Mouse (Mus musculus): ENCODE results near the gene Clec4b1. TPM values are rescaled to one million over a fixed set of nuclear protein-coding genes. Genes with fewer than 3 reads are reported as not detected.
"Not testable (repeated sequence)": the region's sequence is repeated elsewhere in the genome, so short reads cannot be mapped to it uniquely, and the experiment has no call there.

Gene Clec4b1
- total RNA-seq (2022): not detected

DNA sequence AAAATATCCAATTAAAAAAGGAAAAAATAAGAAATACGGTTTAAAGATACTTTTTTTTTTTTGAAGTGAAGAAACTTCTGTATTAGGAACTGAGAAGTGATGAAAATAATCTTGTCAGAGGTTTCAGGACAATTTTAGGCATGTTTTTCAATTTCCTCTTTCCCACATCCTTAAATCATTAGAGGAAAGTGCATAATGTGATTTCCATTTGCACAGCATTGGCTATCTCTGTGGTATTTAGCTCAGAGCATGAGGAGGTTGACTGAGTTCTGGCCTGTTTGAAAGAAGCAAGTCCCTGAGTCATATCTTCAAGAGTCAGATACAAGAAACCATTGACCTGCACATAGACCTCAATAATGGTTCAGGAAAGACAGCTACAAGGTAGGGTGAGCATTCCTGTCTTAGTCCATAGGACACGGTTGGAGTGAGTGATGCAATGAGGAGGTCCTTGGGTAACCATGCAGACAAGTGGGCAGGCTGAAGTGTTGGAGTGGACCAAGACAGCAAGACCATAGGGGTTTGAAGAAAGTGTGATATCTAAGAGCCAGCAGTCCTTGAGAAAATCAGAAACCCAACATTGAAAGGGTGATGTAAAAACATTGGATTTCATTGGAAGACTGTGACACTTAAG lies at the start of gene Clec4b1:
TSS of gene Clec4b1 (plus strand) at position 221 of the 631 bp plus-strand sequence.
- DNase-seq (ENCODE audit: low spot score in 2 of 2): no peak

DNA sequence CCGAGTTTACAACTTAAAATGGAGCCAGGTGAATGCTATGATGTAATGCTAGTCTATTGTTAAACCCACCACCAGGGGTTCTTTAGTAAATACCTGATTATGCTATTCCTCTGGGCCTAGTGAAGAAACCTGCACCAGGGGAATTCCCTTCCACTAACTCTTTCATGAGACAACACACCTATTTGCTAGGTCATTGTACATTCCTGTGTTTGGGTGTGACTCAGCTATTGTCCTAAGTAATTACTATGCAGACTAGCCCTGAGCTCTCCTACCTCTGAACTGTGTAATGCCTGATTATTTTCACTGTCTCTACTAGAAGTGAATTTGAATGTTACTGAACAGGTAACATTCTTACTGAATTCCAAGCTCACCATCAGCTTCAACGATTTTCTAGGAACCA lies 45.1 kb upstream of the Clec4b1 start:
- not testable (repeated sequence) for DNase-seq (ENCODE audit: low spot score in 2 of 2)

DNA sequence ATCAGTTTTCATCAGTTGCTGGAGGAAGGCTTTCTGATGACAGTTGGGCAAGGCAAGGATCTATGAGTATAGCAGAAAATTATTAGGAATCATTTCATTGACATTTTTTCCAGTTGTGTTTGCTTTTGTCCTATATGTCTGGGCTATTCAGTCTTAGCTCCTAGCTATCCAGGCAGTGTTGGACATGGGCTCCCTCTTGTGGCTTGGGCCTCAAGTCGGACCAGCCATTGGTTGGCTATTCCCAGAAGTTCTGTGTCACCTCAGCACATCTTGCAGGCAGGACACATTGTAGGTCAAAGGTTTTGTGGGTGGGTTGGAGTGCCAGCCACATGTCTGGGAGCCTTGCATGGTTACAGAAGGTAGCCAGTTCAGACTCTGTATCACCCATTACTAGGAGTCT lies 44.2 kb upstream of the Clec4b1 start:
- no peak for DNase-seq (ENCODE audit: low spot score in 2 of 2)

DNA sequence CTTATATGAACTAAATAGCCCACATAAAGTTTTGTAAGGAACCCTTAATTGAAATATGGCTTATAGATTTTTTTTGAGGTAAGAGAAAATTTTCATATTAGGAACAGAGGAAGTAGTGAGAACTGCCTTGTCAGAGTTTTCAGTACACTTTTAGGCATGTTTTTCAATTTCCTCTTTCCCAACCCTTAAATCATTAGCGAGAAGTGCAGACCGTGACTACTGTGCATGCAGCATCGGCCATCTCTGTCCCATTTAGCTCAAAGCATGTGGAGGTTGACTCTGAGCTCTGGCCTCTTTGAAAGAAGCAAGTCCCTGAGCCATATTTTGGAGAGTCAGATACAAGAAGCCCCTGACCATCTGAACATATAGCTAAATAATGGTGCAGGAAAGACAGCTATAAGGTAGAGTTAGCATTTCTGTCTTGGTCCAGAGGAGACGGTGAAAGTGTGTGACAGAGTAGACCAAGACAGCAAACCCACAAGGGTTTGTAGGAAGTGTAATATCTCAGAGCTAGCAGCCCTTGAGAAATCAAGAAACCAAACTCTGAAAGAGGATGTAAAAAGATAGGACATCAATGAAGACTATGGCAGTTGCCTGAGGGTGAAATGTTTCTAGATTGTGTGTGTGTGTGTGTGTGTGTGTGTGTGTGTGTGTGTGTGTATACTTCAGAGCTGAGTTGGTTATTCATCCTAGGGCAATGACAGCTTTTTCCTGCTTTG lies 45.5 kb downstream of the Clec4b1 start:
- DNase-seq (ENCODE audit: low spot score in 2 of 2): no peak

DNA sequence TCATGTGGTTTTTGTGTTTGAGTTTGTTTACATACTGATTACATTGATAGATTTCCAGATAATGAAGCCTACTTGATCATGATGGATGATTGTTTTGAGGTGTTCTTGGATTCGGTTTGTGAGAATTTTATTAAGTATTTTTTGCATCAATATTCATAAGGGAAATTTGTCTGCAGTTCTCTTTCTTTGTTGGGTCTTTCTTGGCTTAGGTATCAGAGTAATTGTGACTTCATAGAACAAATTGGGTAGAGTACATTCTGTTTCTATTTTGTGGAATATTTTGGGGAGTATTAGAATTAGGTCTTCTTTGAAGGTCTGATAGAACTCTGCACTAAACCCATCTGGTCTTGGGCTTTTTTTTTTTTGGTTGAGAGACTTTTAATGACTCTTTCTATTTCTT lies 56.4 kb downstream of the Clec4b1 start, which contains the start of gene Clec4a2:
TSS of gene Clec4a2 (plus strand) at position 301 of the 400 bp plus-strand sequence.
- not testable (repeated sequence) for DNase-seq (ENCODE audit: low spot score in 2 of 2)

Other genes with a start within 250 kb of the Clec4b1 start
- 10 to 100 TPM in 2 of 4 experiments, 1 to 10 TPM in 2; 3.6 to 12.3 (median 10.4) TPM for gene Slc2a3, start 248.3 kb upstream of the Clec4b1 start, total RNA-seq (2022)
- gene Foxj2, start 230.0 kb upstream of the Clec4b1 start, total RNA-seq (2022): 10 to 100 TPM; 23.3 to 27.1 (median 26.4) TPM
- under 1 TPM; 0.15 to 0.83 (median 0.42) TPM for gene C3ar1, start 193.8 kb upstream of the Clec4b1 start, total RNA-seq (2022)
- 10 to 100 TPM; 11.2 to 15.9 (median 12.1) TPM for gene Necap1, start 175.5 kb upstream of the Clec4b1 start, total RNA-seq (2022)
- gene Clec4a1, start 128.1 kb upstream of the Clec4b1 start, total RNA-seq (2022): 1 to 10 TPM in 1 of 4 experiments, under 1 TPM in 2, not detected in 1; 0.46 to 1.3 (median 0.91) TPM
- gene Clec4a3, start 97.4 kb upstream of the Clec4b1 start, total RNA-seq (2022): under 1 TPM in 3 of 4 experiments, not detected in 1; 0.21 to 0.44 (median 0.34) TPM
- gene Clec4a4, start 59.6 kb upstream of the Clec4b1 start, total RNA-seq (2022): not detected
- gene Clec4a2, start 56.5 kb downstream of the Clec4b1 start, total RNA-seq (2022): under 1 TPM in 2 of 4 experiments, not detected in 2; 0.56 to 0.67 TPM
- gene Clec4b2, start 122.9 kb downstream of the Clec4b1 start, total RNA-seq (2022): not detected
- gene Clec4n, start 179.9 kb downstream of the Clec4b1 start, total RNA-seq (2022): under 1 TPM in 1 of 4 experiments, not detected in 3; 0.76 TPM
- gene Clec4d, start 212.1 kb downstream of the Clec4b1 start, total RNA-seq (2022): not detected
- not detected for gene Clec4e, start 239.9 kb downstream of the Clec4b1 start, total RNA-seq (2022)